Mouse (Mus musculus): ENCODE measurements around the gene Sdc3. TPM values are rescaled to one million over a fixed set of nuclear protein-coding genes. Genes with fewer than 3 reads are reported as not detected.
A peak's percentile ranks its signal among the peaks of the same experiment; 100 is the strongest.

Sdc3 gene
- polyA plus RNA-seq, 1 experiment, result 45.3 TPM

GRCm38 (mm10) chr4:130836281-130837061 is 44.1 kb downstream of the Sdc3 start:
- TF ChIP-seq POLR2A (IDR thresholded peaks at IDR 0.05; ENCODE audit: low read depth, low read length), result no peak
- TF ChIP-seq CTCF (conservative IDR thresholded peaks at IDR 0.05; ENCODE audit: insufficient read depth, insufficient read length, low read depth, low read length), result no peak
- H3K4me3 ChIP-seq (ENCODE audit: insufficient read depth, low read depth, low read length), result no peak overlapping the region
- no peaks in the 10 kb centered on the region for H3K27me3 ChIP-seq (replicated peaks; ENCODE audit: control insufficient read depth, insufficient read depth, low read length)
- H3K27ac ChIP-seq (ENCODE audit: insufficient read depth, low read depth, low read length), result no peak overlapping the region
- DNase-seq, result peak; percentile 60
- WGBS, result 17% methylated on average over 20 of the region's 20 CpGs
- H3K36me3 ChIP-seq (ENCODE audit: control insufficient read depth, insufficient read depth, low read length), result no peaks in the 10 kb centered on the region
- H3K4me1 ChIP-seq (ENCODE audit: control insufficient read depth, insufficient read depth, low read length), result 0 out of 2 replicates have a peak, but pooled peaks cover 4% of the 10 kb centered on the region

GRCm38 (mm10) chr4:130838585-130838984 is 46.2 kb downstream of the Sdc3 start:
- TF ChIP-seq CTCF (conservative IDR thresholded peaks at IDR 0.05; ENCODE audit: insufficient read depth, insufficient read length, low read depth, low read length) (no peak), POLR2A (IDR thresholded peaks at IDR 0.05; ENCODE audit: low read depth, low read length) (no peak)
- Histone ChIP-seq H3K36me3 (ENCODE audit: control insufficient read depth, insufficient read depth, low read length) (no peaks in the 10 kb centered on the region), H3K27me3 (replicated peaks; ENCODE audit: control insufficient read depth, insufficient read depth, low read length) (no peaks in the 10 kb centered on the region), H3K27ac (ENCODE audit: insufficient read depth, low read depth, low read length) (no peak overlapping the region), H3K4me3 (ENCODE audit: insufficient read depth, low read depth, low read length) (no peak overlapping the region), H3K4me1 (ENCODE audit: control insufficient read depth, insufficient read depth, low read length) (0 out of 2 replicates have a peak, but pooled peaks cover 6% of the 10 kb centered on the region)
- DNase-seq, result peak; percentile 38
- 27% methylated on average over 11 of the region's 11 CpGs for WGBS

DNA sequence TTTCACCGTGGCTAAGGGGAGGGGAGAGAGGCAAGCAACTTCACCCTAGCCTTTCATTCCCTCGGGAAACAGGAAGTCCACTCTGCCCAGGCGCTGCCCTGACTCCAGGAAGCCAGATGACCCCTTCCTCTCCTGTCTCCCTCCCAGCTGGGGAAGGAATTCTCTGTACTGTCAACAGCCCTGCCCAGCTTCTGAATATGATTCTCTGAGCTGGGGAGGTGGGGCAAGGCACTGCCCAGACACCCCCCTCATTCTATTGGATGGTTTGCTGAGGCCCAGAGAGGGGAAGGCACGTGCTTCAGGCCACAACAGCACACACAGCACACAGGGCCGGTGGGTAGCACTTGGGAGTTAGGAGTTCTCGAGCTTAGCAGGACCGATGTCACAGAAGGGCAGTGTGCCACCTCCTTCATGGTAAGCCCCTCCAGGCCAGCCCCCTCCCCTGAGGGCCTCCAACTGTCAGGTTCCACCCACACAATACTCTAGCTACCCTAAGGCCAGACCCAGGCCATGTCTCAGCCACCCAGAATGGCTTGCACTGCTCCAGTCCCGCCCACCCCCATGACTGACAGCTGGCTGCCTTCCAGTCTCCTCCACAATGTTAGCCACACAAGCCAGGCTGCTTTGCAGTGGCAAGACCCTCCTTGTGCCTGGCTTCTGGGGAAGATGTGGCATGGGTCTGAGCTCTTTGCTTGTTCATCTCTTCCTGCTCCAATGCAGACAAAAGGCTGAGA is 48.9 kb downstream of the Sdc3 start:
- DNase-seq, result peak; percentile 71
- 0 out of 2 replicates have a peak, but pooled peaks cover 6% of the 10 kb centered on the region for H3K4me1 ChIP-seq (ENCODE audit: control insufficient read depth, insufficient read depth, low read length)
- TF ChIP-seq POLR2A (IDR thresholded peaks at IDR 0.05; ENCODE audit: low read depth, low read length), result no peak
- TF ChIP-seq CTCF (conservative IDR thresholded peaks at IDR 0.05; ENCODE audit: insufficient read depth, insufficient read length, low read depth, low read length), result no peak
- H3K27me3 ChIP-seq (replicated peaks; ENCODE audit: control insufficient read depth, insufficient read depth, low read length), result no peaks in the 10 kb centered on the region
- no peak overlapping the region for H3K4me3 ChIP-seq (ENCODE audit: insufficient read depth, low read depth, low read length)
- 46% methylated on average over 8 of the region's 8 CpGs for WGBS
- H3K36me3 ChIP-seq (ENCODE audit: control insufficient read depth, insufficient read depth, low read length), result no peaks in the 10 kb centered on the region
- H3K27ac ChIP-seq (ENCODE audit: insufficient read depth, low read depth, low read length), result no peak overlapping the region

DNA sequence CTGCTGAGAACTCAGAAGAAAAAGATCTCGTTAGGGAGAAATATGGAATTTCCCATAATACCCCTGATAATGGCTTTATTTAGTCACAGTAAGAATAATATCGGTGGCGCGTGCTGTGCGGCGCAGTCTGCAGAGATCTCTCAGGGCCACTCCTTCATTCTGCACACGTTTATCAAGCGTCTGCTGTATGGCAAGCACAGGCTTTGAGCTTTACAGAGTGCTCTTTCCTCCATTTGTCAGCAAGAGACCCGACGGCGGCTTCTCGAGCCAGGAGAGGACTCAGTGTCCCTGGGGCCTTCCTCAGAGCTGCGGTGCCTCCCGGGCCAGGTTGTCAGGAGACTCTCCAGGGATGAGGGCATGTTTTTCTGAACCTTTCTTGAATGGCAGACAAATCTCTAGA is 56.5 kb downstream of the Sdc3 start:
- Histone ChIP-seq H3K4me1 (ENCODE audit: control insufficient read depth, insufficient read depth, low read length) (no peaks in the 10 kb centered on the region), H3K27me3 (replicated peaks; ENCODE audit: control insufficient read depth, insufficient read depth, low read length) (no peaks in the 10 kb centered on the region), H3K4me3 (ENCODE audit: insufficient read depth, low read depth, low read length) (no peak overlapping the region), H3K36me3 (ENCODE audit: control insufficient read depth, insufficient read depth, low read length) (no peaks in the 10 kb centered on the region), H3K27ac (ENCODE audit: insufficient read depth, low read depth, low read length) (no peak overlapping the region)
- no peak for DNase-seq
- WGBS, result 80% methylated on average over 14 of the region's 14 CpGs
- TF ChIP-seq POLR2A (IDR thresholded peaks at IDR 0.05; ENCODE audit: low read depth, low read length), result no peak

- no peak for DNase-seq
- no peak overlapping the region for H3K4me3 ChIP-seq (ENCODE audit: insufficient read depth, low read depth, low read length)
- no peak overlapping the region for H3K27ac ChIP-seq (ENCODE audit: insufficient read depth, low read depth, low read length)
- no peak; the same call in 1 of the 2 replicates for TF ChIP-seq CTCF (conservative IDR thresholded peaks at IDR 0.05; ENCODE audit: insufficient read depth, insufficient read length, low read depth, low read length)
- TF ChIP-seq POLR2A (IDR thresholded peaks at IDR 0.05; ENCODE audit: low read depth, low read length), result no peak
- WGBS, result 73% methylated on average over 8 of the region's 8 CpGs
- H3K4me1 ChIP-seq (ENCODE audit: control insufficient read depth, insufficient read depth, low read length), result no peaks in the 10 kb centered on the region
- H3K36me3 ChIP-seq (ENCODE audit: control insufficient read depth, insufficient read depth, low read length), result no peaks in the 10 kb centered on the region
- H3K27me3 ChIP-seq (replicated peaks; ENCODE audit: control insufficient read depth, insufficient read depth, low read length), result no peaks in the 10 kb centered on the region
Measured at GRCm38 (mm10) chr4:130857661-130858060, 65.3 kb downstream of the Sdc3 start.

- no peak for DNase-seq
- H3K36me3 ChIP-seq (ENCODE audit: control insufficient read depth, insufficient read depth, low read length), result no peaks in the 10 kb centered on the region
- H3K27ac ChIP-seq (ENCODE audit: insufficient read depth, low read depth, low read length), result no peak overlapping the region
- no peaks in the 10 kb centered on the region for H3K4me1 ChIP-seq (ENCODE audit: control insufficient read depth, insufficient read depth, low read length)
- 93% methylated on average over 7 of the region's 7 CpGs for WGBS
- H3K4me3 ChIP-seq (ENCODE audit: insufficient read depth, low read depth, low read length), result no peak overlapping the region
- H3K27me3 ChIP-seq (replicated peaks; ENCODE audit: control insufficient read depth, insufficient read depth, low read length), result no peaks in the 10 kb centered on the region
- TF ChIP-seq CTCF (conservative IDR thresholded peaks at IDR 0.05; ENCODE audit: insufficient read depth, insufficient read length, low read depth, low read length) (no peak), POLR2A (IDR thresholded peaks at IDR 0.05; ENCODE audit: low read depth, low read length) (no peak)
Measured at GRCm38 (mm10) chr4:130858880-130859279, 66.5 kb downstream of the Sdc3 start.

DNA sequence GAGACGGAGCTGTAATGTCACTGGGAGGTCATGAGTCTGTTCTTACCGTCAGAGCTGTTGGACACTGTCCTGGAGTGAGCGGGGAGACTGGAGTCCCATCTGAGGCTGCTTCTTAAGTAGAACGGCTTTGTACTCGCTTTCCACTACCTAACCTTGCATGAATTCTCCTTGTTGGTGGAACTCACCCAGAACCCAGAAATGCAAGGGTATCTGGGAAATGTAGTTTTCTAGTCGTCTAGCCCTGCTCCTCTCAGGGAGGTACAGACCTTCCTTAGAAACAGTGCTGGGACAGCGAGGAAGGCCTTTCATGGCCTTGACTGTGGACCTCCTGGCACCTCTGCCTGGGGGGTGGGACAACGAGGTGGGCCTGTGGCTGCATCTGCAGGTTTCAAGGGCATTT is 67.1 kb downstream of the Sdc3 start:
- Histone ChIP-seq H3K36me3 (ENCODE audit: control insufficient read depth, insufficient read depth, low read length) (no peaks in the 10 kb centered on the region), H3K4me1 (ENCODE audit: control insufficient read depth, insufficient read depth, low read length) (no peaks in the 10 kb centered on the region), H3K4me3 (ENCODE audit: insufficient read depth, low read depth, low read length) (no peak overlapping the region), H3K27ac (ENCODE audit: insufficient read depth, low read depth, low read length) (no peak overlapping the region), H3K27me3 (replicated peaks; ENCODE audit: control insufficient read depth, insufficient read depth, low read length) (no peaks in the 10 kb centered on the region)
- TF ChIP-seq POLR2A (IDR thresholded peaks at IDR 0.05; ENCODE audit: low read depth, low read length) (no peak), CTCF (conservative IDR thresholded peaks at IDR 0.05; ENCODE audit: insufficient read depth, insufficient read length, low read depth, low read length) (no peak)
- WGBS, result 58% methylated on average over 8 of the region's 8 CpGs
- DNase-seq, result no peak

Measured in kidney, adult 2 months (tissue).